Mouse (Mus musculus) neural tube, embryonic 13.5 days (tissue): ENCODE data around the gene Fpgs. TPM values are rescaled to one million over a fixed set of nuclear protein-coding genes. Genes with fewer than 3 reads are reported as not detected.

Experiments
- ATAC-seq: fragments of 200-750 bp; cut with Nextera tagmentation; 2 replicates; pipeline ENCODE4 v1.8.0; 2017; ENCODE audit warnings: low read depth, mild to moderate bottlenecking, moderate TSS enrichment, moderate library complexity
- H3K27ac ChIP-seq: fragments of 300-500 bp; sonication (generic); replicated peaks from 2 replicates; pipeline ENCODE4 v1.5.1; 2015; ENCODE audit warnings: moderate library complexity, mild to moderate bottlenecking, inconsistent platforms
- H3K27me3 ChIP-seq: fragments of 300-500 bp; sonication (generic); 2 replicates; pipeline ENCODE4 v1.6.1; 2015; ENCODE audit warnings: mild to moderate bottlenecking, inconsistent platforms
- H3K36me3 ChIP-seq: fragments of 300-500 bp; sonication (generic); 2 replicates; pipeline ENCODE4 v1.6.1; 2015; ENCODE audit warnings: mild to moderate bottlenecking, inconsistent platforms
- H3K4me1 ChIP-seq: fragments of 300-500 bp; sonication (generic); replicated peaks from 2 replicates; pipeline ENCODE4 v1.6.1; 2015; ENCODE audit warnings: inconsistent platforms
- H3K4me2 ChIP-seq: fragments of 300-500 bp; sonication (generic); 2 replicates; pipeline ENCODE4 v1.6.1; 2015; ENCODE audit warnings: inconsistent platforms, mild to moderate bottlenecking, moderate library complexity
- H3K4me3 ChIP-seq: fragments of 300-500 bp; sonication (generic); 2 replicates; pipeline ENCODE4 v1.5.1; 2015; ENCODE audit warnings: mild to moderate bottlenecking, inconsistent platforms
- H3K9ac ChIP-seq: fragments of 300-500 bp; sonication (generic); 2 replicates; pipeline ENCODE4 v1.6.1; 2015; ENCODE audit warnings: moderate library complexity, mild to moderate bottlenecking, inconsistent platforms
- H3K9me3 ChIP-seq: fragments of 300-500 bp; sonication (generic); 2 replicates; pipeline ENCODE4 v1.6.1; 2016; ENCODE audit warnings: inconsistent platforms
- WGBS: fragments of 180-500 bp; shearing (Covaris S2); methylation state at CpG from one replicate; pipeline ENCODE4 v1.1.7; 2015; 5-methylcytosine and 5-hydroxymethylcytosine counted together
- polyA plus RNA-seq: library from polyadenylated mRNA; unstranded; fragments of >200 nt; fragmentation: Nextera tagmentation; extraction: Ambion mirVana; gene quantifications from 2 replicates; pipeline ENCODE4 v1.2.1, GENCODE M21; 2015

Gene Fpgs
- 14.3 and 14.7 TPM in 2 replicates for polyA plus RNA-seq

GRCm38 (mm10) chr2:32704021-32704421, at the start of gene Fpgs:
TSS of gene Fpgs (minus strand) at chr2:32704145.
- Histone ChIP-seq H3K4me2 (no peak within 1 kb of the TSS), H3K4me1 (no peaks in the 10 kb centered on the region), H3K27ac (no peak within 1 kb of the TSS), H3K4me3 (no peak within 1 kb of the TSS), H3K9ac (no peak within 1 kb of the TSS), H3K36me3 (peaks cover 76% of the 10 kb centered on the region), H3K9me3 (no peaks in the 10 kb centered on the region), H3K27me3 (no peaks in the 10 kb centered on the region)
- no peak for ATAC-seq
- WGBS: 86% methylated on average over 2 of the region's 2 CpGs

- Histone ChIP-seq H3K27ac (no peak overlapping the region), H3K4me3 (peak overlapping the region; percentile 34), H3K9ac (peak overlapping the region; percentile 58; the same call in 1 of the 2 replicates), H3K9me3 (no peaks in the 10 kb centered on the region), H3K4me2 (peak overlapping the region; percentile 53), H3K27me3 (no peaks in the 10 kb centered on the region), H3K36me3 (peaks cover 68% of the 10 kb centered on the region), H3K4me1 (peaks cover 31% of the 10 kb centered on the region)
- WGBS: 71% methylated on average over 10 of the region's 10 CpGs
- ATAC-seq: no peak
These were observed 48.2 kb upstream of the Fpgs start for GRCm38 (mm10) chr2:32752181-32752580.

- peaks cover 31% of the 10 kb centered on the region for H3K4me1 ChIP-seq
- no peaks in the 10 kb centered on the region for H3K9me3 ChIP-seq
- H3K9ac ChIP-seq: peak overlapping the region; percentile 58
- H3K27me3 ChIP-seq: no peaks in the 10 kb centered on the region
- H3K36me3 ChIP-seq: peaks cover 73% of the 10 kb centered on the region
- 13% methylated on average over 9 of the region's 10 CpGs for WGBS
- ATAC-seq: no peak
- peak overlapping the region; percentile 53 for H3K4me2 ChIP-seq
- H3K4me3 ChIP-seq: peak overlapping the region; percentile 34
- H3K27ac ChIP-seq: peak overlapping the region; percentile 85
These were observed 47.7 kb upstream of the Fpgs start for GRCm38 (mm10) chr2:32751665-32752033.

GRCm38 (mm10) chr2:32750887-32751664, 47.1 kb upstream of the Fpgs start:
- Histone ChIP-seq H3K9ac (peak overlapping the region; percentile 58), H3K9me3 (no peaks in the 10 kb centered on the region), H3K4me1 (peaks cover 31% of the 10 kb centered on the region), H3K4me3 (peak overlapping the region; percentile 34), H3K27ac (peak overlapping the region; percentile 85), H3K4me2 (peak overlapping the region; percentile 53), H3K27me3 (no peaks in the 10 kb centered on the region), H3K36me3 (peaks cover 79% of the 10 kb centered on the region)
- peak; percentile 75 for ATAC-seq
- WGBS: 6% methylated on average over 31 of the region's 31 CpGs

DNA sequence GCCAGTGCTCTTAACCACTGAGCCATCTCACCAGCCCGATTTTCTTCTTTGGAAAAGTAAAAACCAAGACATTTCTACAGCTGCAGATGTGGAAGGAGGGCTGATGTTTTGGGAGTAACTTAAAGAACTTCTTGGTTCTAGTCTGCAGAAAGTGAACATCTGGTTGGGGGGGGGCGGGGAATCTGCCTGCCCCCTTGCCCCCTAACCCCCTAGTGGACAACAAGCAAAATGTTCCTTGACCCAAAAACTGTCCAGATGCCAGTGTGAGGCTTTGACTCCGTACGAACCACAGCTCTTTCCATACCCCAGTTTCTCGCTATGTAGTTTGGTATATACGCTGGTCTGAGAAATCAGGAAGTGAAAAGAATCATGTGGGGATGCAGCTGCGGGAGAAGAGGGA, 46.3 kb upstream of the Fpgs start:
- ATAC-seq: no peak
- Histone ChIP-seq H3K4me3 (no peak overlapping the region), H3K9ac (no peak overlapping the region), H3K4me1 (peaks cover 31% of the 10 kb centered on the region), H3K27ac (peak overlapping the region; percentile 85), H3K4me2 (no peak overlapping the region), H3K9me3 (no peaks in the 10 kb centered on the region), H3K27me3 (no peaks in the 10 kb centered on the region), H3K36me3 (peaks cover 88% of the 10 kb centered on the region)
- WGBS: 78% methylated on average over 7 of the region's 7 CpGs

DNA sequence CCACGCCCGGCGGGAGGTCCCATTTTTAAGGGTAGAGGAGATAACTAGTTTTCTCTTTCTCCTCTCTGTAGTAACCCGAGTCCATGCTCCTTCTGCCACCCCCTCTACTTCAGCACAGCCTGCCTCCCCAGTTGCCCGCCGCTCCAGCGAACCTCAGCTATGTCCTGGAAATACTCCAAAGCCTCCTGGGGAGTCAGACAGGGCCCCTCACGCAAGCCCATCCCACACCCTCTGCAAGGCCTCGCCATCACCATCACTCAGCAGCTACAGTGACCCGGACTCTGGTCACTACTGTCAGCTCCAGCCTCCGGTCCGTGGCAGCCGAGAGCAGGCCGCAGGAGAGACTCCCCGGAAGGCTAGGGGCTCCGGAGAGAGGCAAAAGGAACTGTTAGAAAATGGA, 45.1 kb upstream of the Fpgs start:
- peaks cover 89% of the 10 kb centered on the region for H3K36me3 ChIP-seq
- H3K4me3 ChIP-seq: no peak overlapping the region
- no peak overlapping the region for H3K27ac ChIP-seq
- WGBS: 85% methylated on average over 16 of the region's 16 CpGs
- no peak overlapping the region for H3K9ac ChIP-seq
- no peaks in the 10 kb centered on the region for H3K9me3 ChIP-seq
- no peaks in the 10 kb centered on the region for H3K27me3 ChIP-seq
- H3K4me2 ChIP-seq: no peak overlapping the region
- no peak for ATAC-seq
- peaks cover 37% of the 10 kb centered on the region for H3K4me1 ChIP-seq

DNA sequence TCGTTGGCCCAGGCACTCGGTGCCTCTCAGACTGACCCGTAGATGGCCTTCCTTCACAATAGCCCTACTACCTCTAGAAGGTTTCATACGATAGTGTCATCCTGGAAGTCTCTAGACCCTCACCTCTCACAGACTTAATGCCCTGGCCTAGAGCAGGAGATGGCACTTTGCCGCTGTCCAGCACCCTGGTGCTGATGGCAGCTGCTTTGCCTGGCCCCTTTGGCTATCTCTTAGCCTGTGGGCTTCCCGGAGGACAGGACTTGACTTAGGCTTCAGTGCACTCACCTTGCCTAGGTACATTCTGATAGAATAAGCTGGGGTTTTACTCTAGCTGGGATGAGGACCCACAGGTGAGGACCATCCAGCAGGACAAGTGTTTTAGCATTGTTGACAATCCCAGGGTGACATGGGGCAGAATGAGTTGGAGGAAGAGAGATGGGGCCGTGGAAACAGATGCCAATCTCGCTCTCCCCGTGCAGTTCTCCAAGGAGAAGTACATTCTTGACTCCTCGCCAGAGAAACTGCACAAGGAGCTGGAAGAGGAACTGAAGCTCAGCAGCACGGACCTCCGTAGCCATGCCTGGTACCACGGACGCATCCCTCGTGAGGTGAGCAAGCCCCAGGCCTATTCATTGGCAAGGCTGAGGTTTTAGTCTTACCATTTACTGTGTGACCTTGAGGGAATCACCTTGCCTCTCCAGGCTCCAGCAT, 40.5 kb upstream of the Fpgs start:
- H3K27me3 ChIP-seq: peaks cover 10% of the 10 kb centered on the region; the same call in 1 of the 2 replicates
- no peak overlapping the region for H3K4me2 ChIP-seq
- 75% methylated on average over 15 of the region's 15 CpGs for WGBS
- no peaks in the 10 kb centered on the region for H3K9me3 ChIP-seq
- H3K9ac ChIP-seq: peak overlapping the region; percentile 41; the same call in 1 of the 2 replicates
- H3K4me1 ChIP-seq: peaks cover 45% of the 10 kb centered on the region
- no peak overlapping the region for H3K4me3 ChIP-seq
- H3K36me3 ChIP-seq: peaks cover 53% of the 10 kb centered on the region
- no peak for ATAC-seq
- H3K27ac ChIP-seq: no peak overlapping the region

- peak overlapping the region; percentile 80 for H3K4me2 ChIP-seq
- 3% methylated on average over 18 of the region's 18 CpGs for WGBS
- H3K4me1 ChIP-seq: peaks cover 50% of the 10 kb centered on the region
- peak overlapping the region; percentile 93 for H3K27ac ChIP-seq
- H3K9ac ChIP-seq: peak overlapping the region; percentile 92
- peaks cover 10% of the 10 kb centered on the region; the same call in 1 of the 2 replicates for H3K27me3 ChIP-seq
- H3K9me3 ChIP-seq: no peaks in the 10 kb centered on the region
- H3K4me3 ChIP-seq: peak overlapping the region; percentile 81
- peak; percentile 93 for ATAC-seq
- H3K36me3 ChIP-seq: peaks cover 32% of the 10 kb centered on the region
These were observed 38.2 kb upstream of the Fpgs start for GRCm38 (mm10) chr2:32742173-32742531.

GRCm38 (mm10) chr2:32741273-32742172, 37.6 kb upstream of the Fpgs start:
- H3K9ac ChIP-seq: peak overlapping the region; percentile 92
- peaks cover 25% of the 10 kb centered on the region for H3K36me3 ChIP-seq
- H3K27ac ChIP-seq: peak overlapping the region; percentile 93
- no peaks in the 10 kb centered on the region for H3K9me3 ChIP-seq
- WGBS: 3% methylated on average over 56 of the region's 58 CpGs
- peak overlapping the region; percentile 81 for H3K4me3 ChIP-seq
- peak overlapping the region; percentile 80 for H3K4me2 ChIP-seq
- peak; percentile 60 for ATAC-seq
- peaks cover 10% of the 10 kb centered on the region; the same call in 1 of the 2 replicates for H3K27me3 ChIP-seq
- H3K4me1 ChIP-seq: peaks cover 50% of the 10 kb centered on the region

- no peak for ATAC-seq
- peaks cover 50% of the 10 kb centered on the region for H3K4me1 ChIP-seq
- H3K27ac ChIP-seq: peak within 1 kb of the TSS; percentile 93
- peaks cover 10% of the 10 kb centered on the region; the same call in 1 of the 2 replicates for H3K27me3 ChIP-seq
- H3K9me3 ChIP-seq: no peaks in the 10 kb centered on the region
- H3K9ac ChIP-seq: peak within 1 kb of the TSS; percentile 92
- peak within 1 kb of the TSS; percentile 81 for H3K4me3 ChIP-seq
- H3K36me3 ChIP-seq: peaks cover 19% of the 10 kb centered on the region
- peak within 1 kb of the TSS; percentile 80 for H3K4me2 ChIP-seq
- 12% methylated on average over 11 of the region's 11 CpGs for WGBS
These were observed 36.9 kb upstream of the Fpgs start, which contains the start of gene 6330409D20Rik for GRCm38 (mm10) chr2:32740916-32741272. TSS of gene 6330409D20Rik (minus strand) at chr2:32741016.

DNA sequence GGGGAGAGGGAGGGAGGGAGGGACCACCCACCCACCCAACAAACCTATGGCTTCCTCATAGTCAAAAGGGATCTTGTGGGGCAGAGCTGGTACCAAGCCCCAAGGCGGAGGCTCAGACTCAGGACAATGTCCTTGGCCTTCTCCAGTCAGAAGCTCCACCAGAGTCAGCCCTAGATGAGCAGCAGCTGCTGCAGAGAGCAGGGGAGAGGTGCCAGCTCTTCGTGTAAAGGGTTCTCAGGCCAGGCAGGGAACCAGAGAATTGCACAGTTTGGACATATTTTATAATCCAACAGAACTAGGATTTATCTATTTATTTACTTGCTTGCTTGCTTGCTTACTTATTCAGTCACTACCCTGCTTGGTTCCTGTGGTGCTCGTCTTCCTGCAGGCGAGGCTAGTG, 35.4 kb upstream of the Fpgs start:
- Histone ChIP-seq H3K27ac (no peak overlapping the region), H3K9me3 (no peaks in the 10 kb centered on the region), H3K4me3 (no peak overlapping the region), H3K27me3 (peaks cover 10% of the 10 kb centered on the region; the same call in 1 of the 2 replicates), H3K4me1 (peaks cover 46% of the 10 kb centered on the region), H3K9ac (peak overlapping the region; percentile 50; the same call in 1 of the 2 replicates), H3K36me3 (peaks cover 3% of the 10 kb centered on the region; the same call in 1 of the 2 replicates), H3K4me2 (no peak overlapping the region)
- 66% methylated on average over 4 of the region's 4 CpGs for whole genome bisulfite sequencing
- ATAC-seq: no peak
